Mouse (Mus musculus) hindbrain, postnatal 0 days (tissue): ENCODE measurements around the gene Fam184a. TPM values are rescaled to one million over a fixed set of nuclear protein-coding genes. Genes with fewer than 3 reads are reported as not detected.

Experiments used
- ATAC-seq: fragments of 200-750 bp; cut with Nextera tagmentation; 2 replicates; pipeline ENCODE4 v1.8.0; 2017; ENCODE audit warnings: mild to moderate bottlenecking, moderate TSS enrichment, moderate library complexity
- DNase-seq: peaks from one replicate; pipeline ENCODE4 v3.0.0-alpha.2; 2015; ENCODE audit warnings: low spot score
- H3K27ac ChIP-seq: fragments of 300-500 bp; sonication (generic); 2 replicates; pipeline ENCODE4 v1.5.1; 2014; ENCODE audit warnings: mild to moderate bottlenecking
- H3K27me3 ChIP-seq: fragments of 300-500 bp; sonication (generic); 2 replicates; pipeline ENCODE4 v1.6.1; 2014; ENCODE audit warnings: low read length, mixed read lengths; ENCODE audit not compliant: insufficient read depth
- H3K36me3 ChIP-seq: fragments of 300-500 bp; sonication (generic); 2 replicates; pipeline ENCODE4 v1.6.1; 2014; ENCODE audit warnings: low read length, mixed read lengths; ENCODE audit not compliant: insufficient read depth
- H3K4me1 ChIP-seq: fragments of 300-500 bp; sonication (generic); 2 replicates; pipeline ENCODE4 v1.6.1; 2014; ENCODE audit warnings: antibody characterized with exemption, low read length, mixed read lengths; ENCODE audit not compliant: insufficient read depth
- H3K4me2 ChIP-seq: fragments of 300-500 bp; sonication (generic); 2 replicates; pipeline ENCODE4 v1.6.1; 2014; ENCODE audit warnings: low read depth, mild to moderate bottlenecking, low read length, moderate library complexity, mixed read lengths
- H3K4me3 ChIP-seq: fragments of 300-500 bp; sonication (generic); 2 replicates; pipeline ENCODE4 v1.5.1; 2014; ENCODE audit warnings: low read length
- H3K9ac ChIP-seq: fragments of 300-500 bp; sonication (generic); replicated peaks from 2 replicates; pipeline ENCODE4 v1.6.1; 2014; ENCODE audit warnings: mild to moderate bottlenecking, low read length, moderate library complexity, mixed read lengths
- H3K9me3 ChIP-seq: fragments of 300-500 bp; sonication (generic); 2 replicates; pipeline ENCODE4 v1.6.1; 2016; ENCODE audit warnings: low read length, mixed read lengths
- CTCF ChIP-seq: IDR thresholded peaks from 2 replicates; pipeline ENCODE4 v1.5.1; 2016; ENCODE audit warnings: antibody characterized with exemption, control low read depth, low read depth
- WGBS: fragments of 180-500 bp; shearing (Covaris S2); extraction: QIAGEN DNeasy Blood & Tissue Kit; methylation state at CpG from one replicate; pipeline ENCODE4 v1.1.7; 2014; 5-methylcytosine and 5-hydroxymethylcytosine counted together
- polyA plus RNA-seq: library from polyadenylated mRNA; unstranded; fragments of >200 nt; fragmentation: Nextera tagmentation; extraction: Ambion mirVana; gene quantifications from 2 replicates; pipeline ENCODE4 v1.2.1, GENCODE M21; 2015
- total RNA-seq: library from RNA; depleted of rRNA; stranded (reverse); fragments of >200 nt; gene quantifications from 2 replicates; pipeline ENCODE4 v1.2.3, GENCODE M21; 2014

Gene Fam184a
- total and polyA plus RNA-seq, 2 experiments from 2014 or later, result 15.2 to 23.4 TPM

GRCm38 (mm10) chr10:53629918-53630250 is 121.0 kb downstream of the Fam184a start:
- under 1% methylated on average over 35 of the region's 35 CpGs for WGBS
- Histone ChIP-seq H3K4me1 (no peaks in the 10 kb centered on the region), H3K36me3 (no peaks in the 10 kb centered on the region), H3K27me3 (no peaks in the 10 kb centered on the region), H3K9me3 (no peaks in the 10 kb centered on the region), H3K4me3 (peak overlapping the region; percentile 79), H3K4me2 (peak overlapping the region; percentile 47), H3K9ac (peak overlapping the region; percentile 72), H3K27ac (peak overlapping the region; percentile 85)
- ATAC-seq, result peak; percentile 98
- DNase-seq, result peak; percentile 99
- TF ChIP-seq CTCF, result no peak

GRCm38 (mm10) chr10:53629247-53629917 is 121.5 kb downstream of the Fam184a start:
- H3K9me3 ChIP-seq, result no peaks in the 10 kb centered on the region
- DNase-seq, result peak; percentile 96
- peak overlapping the region; percentile 47 for H3K4me2 ChIP-seq
- no peaks in the 10 kb centered on the region for H3K36me3 ChIP-seq
- WGBS, result under 1% methylated on average over 63 of the region's 67 CpGs
- H3K9ac ChIP-seq, result peak overlapping the region; percentile 72
- peak overlapping the region; percentile 79 for H3K4me3 ChIP-seq
- no peaks in the 10 kb centered on the region for H3K27me3 ChIP-seq
- no peaks in the 10 kb centered on the region for H3K4me1 ChIP-seq
- H3K27ac ChIP-seq, result peak overlapping the region; percentile 85
- TF ChIP-seq CTCF, result peak; percentile 60
- ATAC-seq, result peak; percentile 83

- DNase-seq (no peak), ATAC-seq (no peak)
- no peak for TF ChIP-seq CTCF
- H3K27me3 ChIP-seq, result no peaks in the 10 kb centered on the region
- H3K9me3 ChIP-seq, result no peaks in the 10 kb centered on the region
- WGBS, result 71% methylated on average over 8 of the region's 8 CpGs
- no peaks in the 10 kb centered on the region for H3K4me1 ChIP-seq
- H3K36me3 ChIP-seq, result no peaks in the 10 kb centered on the region; the same call in 1 of the 2 replicates
- no peak overlapping the region for H3K4me2 ChIP-seq
- H3K4me3 ChIP-seq, result no peak overlapping the region
- no peak overlapping the region for H3K9ac ChIP-seq
- H3K27ac ChIP-seq, result no peak overlapping the region
Measured at GRCm38 (mm10) chr10:53615850-53616616, 134.9 kb downstream of the Fam184a start.

GRCm38 (mm10) chr10:53613955-53614354 is 137.0 kb downstream of the Fam184a start:
- H3K27me3 ChIP-seq, result no peaks in the 10 kb centered on the region
- no peak for ATAC-seq
- H3K4me3 ChIP-seq, result no peak overlapping the region
- H3K9ac ChIP-seq, result no peak overlapping the region
- no peak overlapping the region for H3K4me2 ChIP-seq
- H3K4me1 ChIP-seq, result no peaks in the 10 kb centered on the region
- 61% methylated on average over 1 of the region's 1 CpGs for WGBS
- H3K36me3 ChIP-seq, result peaks cover 5% of the 10 kb centered on the region; the same call in 1 of the 2 replicates
- TF ChIP-seq CTCF, result no peak
- H3K9me3 ChIP-seq, result no peaks in the 10 kb centered on the region
- no peak overlapping the region for H3K27ac ChIP-seq
- DNase-seq, result no peak

- Histone ChIP-seq H3K4me3 (no peak overlapping the region), H3K27ac (no peak overlapping the region), H3K36me3 (peaks cover 5% of the 10 kb centered on the region), H3K4me2 (no peak overlapping the region), H3K9ac (no peak overlapping the region), H3K9me3 (no peaks in the 10 kb centered on the region), H3K27me3 (no peaks in the 10 kb centered on the region), H3K4me1 (no peaks in the 10 kb centered on the region)
- 40% methylated on average over 1 of the region's 1 CpGs for WGBS
- no peak for TF ChIP-seq CTCF
- peak; percentile 82 for DNase-seq
- ATAC-seq, result peak; percentile 92
Measured at GRCm38 (mm10) chr10:53612172-53612571, 138.8 kb downstream of the Fam184a start.

GRCm38 (mm10) chr10:53608274-53608673 is 142.6 kb downstream of the Fam184a start:
- DNase-seq (no peak), ATAC-seq (no peak)
- Histone ChIP-seq H3K9ac (no peak overlapping the region), H3K4me3 (no peak overlapping the region), H3K27ac (no peak overlapping the region), H3K4me2 (no peak overlapping the region), H3K9me3 (no peaks in the 10 kb centered on the region), H3K27me3 (no peaks in the 10 kb centered on the region), H3K4me1 (no peaks in the 10 kb centered on the region), H3K36me3 (peaks cover 21% of the 10 kb centered on the region)
- WGBS, result 79% methylated on average over 2 of the region's 2 CpGs
- no peak for TF ChIP-seq CTCF

- H3K4me3 ChIP-seq, result no peak overlapping the region
- no peak overlapping the region for H3K27ac ChIP-seq
- H3K9me3 ChIP-seq, result no peaks in the 10 kb centered on the region
- peak; percentile 20; the same call in 1 of the 2 replicates for TF ChIP-seq CTCF
- H3K4me2 ChIP-seq, result no peak overlapping the region
- H3K9ac ChIP-seq, result no peak overlapping the region
- DNase-seq (no peak), ATAC-seq (no peak)
- no peaks in the 10 kb centered on the region for H3K4me1 ChIP-seq
- WGBS, result 60% methylated on average over 2 of the region's 2 CpGs
- H3K36me3 ChIP-seq, result peaks cover 20% of the 10 kb centered on the region
- H3K27me3 ChIP-seq, result no peaks in the 10 kb centered on the region
Measured at GRCm38 (mm10) chr10:53605328-53605727, 145.6 kb downstream of the Fam184a start.
